Mouse (Mus musculus) urinary bladder, postnatal 14 days (tissue): ENCODE data around the gene Atl2.

ENCODE experiments used
- DNase-seq: peaks from one replicate; pipeline ENCODE4 v3.0.0; 2021; ENCODE audit warnings: low spot score

The Atl2 gene

GRCm38 (mm10) chr17:79897666-79898065 lies 1.7 kb upstream of the Atl2 start:
- no peak for DNase-seq

DNA sequence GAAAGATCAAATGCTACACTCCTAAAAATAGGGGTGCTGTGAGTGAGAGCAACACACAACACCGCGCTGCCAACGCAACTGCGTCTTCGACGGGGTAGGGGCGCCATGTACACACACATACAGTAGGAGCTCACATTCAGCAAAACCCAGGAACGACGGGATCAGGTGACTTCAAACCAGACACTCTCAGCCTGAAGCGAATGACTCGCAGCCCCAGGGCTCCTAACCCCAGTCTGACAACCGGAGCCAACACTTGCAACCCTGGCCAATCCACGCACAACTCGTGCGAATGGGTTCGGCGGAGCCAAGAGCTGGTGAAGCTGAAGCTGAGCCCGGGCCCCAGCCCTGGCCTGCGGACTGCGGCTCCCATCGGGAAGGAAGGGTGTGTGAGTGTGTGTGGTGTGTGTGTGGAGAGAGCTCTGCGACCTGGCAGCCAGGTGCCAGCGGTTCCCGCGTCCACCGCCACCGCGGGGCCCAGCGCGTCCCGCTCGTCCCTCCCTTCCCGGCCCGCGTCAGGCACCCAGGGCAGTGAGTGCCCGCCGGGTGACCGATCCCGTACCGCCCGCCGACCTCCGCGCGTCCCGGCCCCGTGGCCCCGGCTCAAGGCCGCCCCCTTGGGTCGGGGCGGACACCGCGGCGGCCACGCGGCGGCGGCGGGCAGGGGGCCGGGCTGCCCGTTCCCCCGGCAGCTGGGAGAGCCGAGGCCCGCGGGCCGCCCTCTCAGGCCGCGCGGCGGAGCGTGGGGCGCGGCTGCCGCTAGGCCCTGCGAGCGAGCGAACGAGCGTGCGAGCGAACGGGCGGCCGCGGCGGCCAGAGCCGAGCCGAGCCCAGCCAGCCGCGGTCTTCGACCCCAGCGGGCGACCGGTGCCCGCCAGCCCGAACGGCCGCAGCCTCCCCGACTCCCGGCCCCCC lies 696 bp downstream of the Atl2 start:
- peak; percentile 50 for DNase-seq

DNA sequence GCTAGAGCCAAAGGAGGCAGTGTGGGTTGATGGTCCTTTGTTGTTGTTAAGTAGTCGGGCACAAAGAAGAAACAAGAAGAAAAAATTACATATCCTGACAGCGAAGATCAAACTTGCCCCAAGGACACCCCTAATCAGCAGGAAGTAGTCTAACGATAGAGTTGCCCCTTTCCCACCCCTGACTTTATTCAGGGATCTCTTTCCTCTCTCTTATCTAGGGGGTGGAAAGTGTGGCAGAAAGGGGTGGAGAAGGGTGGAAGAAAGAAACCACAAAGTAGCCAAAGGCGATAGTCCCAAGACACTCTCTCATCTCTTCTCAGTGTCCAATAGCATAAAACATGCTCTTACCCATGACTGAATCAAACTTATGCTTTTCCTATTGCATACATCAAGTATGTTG lies 1.9 kb downstream of the Atl2 start:
- DNase-seq = no peak

- no peak for DNase-seq
Measured at GRCm38 (mm10) chr17:79891944-79892343, 4.0 kb downstream of the Atl2 start.

- no peak for DNase-seq
Measured at GRCm38 (mm10) chr17:79887926-79888325, 8.0 kb downstream of the Atl2 start.

GRCm38 (mm10) chr17:79883198-79883597 lies 12.7 kb downstream of the Atl2 start:
- no peak for DNase-seq

DNA sequence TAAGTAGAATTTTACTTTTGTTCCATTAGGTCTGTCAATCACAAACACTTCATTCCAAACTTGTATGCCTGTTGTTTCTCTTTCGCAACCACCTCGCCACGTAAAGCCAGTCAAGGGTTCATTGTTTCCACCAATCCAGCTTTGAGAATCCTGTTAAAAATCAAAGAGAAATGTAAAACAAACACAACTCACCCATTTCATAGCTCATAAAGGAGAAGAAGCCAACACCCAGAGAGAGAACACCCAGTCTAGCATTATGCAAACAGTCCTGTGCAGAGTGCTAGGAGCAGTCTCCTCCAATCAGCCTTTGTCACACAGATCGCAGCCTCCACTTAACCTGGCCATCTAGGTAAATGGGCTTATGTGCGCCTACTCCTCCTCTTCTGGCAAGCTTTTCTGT lies 30.9 kb downstream of the Atl2 start:
- no peak for DNase-seq

- DNase-seq = no peak
Measured at GRCm38 (mm10) chr17:79864503-79864902, 31.4 kb downstream of the Atl2 start.

GRCm38 (mm10) chr17:79862038-79862437 lies 33.9 kb downstream of the Atl2 start:
- DNase-seq = peak; percentile 22

DNA sequence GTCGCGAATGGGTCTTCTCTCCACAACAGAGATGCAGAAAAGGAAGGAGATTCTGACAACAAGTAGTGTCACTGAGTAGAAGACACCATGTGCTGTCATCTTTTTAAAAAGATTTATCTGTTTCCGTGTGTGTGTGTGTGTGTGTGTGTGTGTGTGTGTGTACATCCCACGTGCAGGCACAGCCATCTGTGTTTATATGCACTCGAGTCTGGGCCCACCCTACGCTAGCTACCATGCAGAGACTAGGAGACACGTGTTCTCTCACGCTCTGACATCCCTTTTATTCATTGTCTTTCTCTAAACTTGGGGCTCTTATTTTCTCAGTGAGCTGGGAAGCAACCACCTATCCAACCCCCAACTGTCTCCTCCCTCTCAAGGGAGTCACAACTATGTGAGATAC lies 40.4 kb downstream of the Atl2 start:
- DNase-seq = no peak

- DNase-seq = no peak
Measured at GRCm38 (mm10) chr17:79848385-79848784, 47.5 kb downstream of the Atl2 start.

DNA sequence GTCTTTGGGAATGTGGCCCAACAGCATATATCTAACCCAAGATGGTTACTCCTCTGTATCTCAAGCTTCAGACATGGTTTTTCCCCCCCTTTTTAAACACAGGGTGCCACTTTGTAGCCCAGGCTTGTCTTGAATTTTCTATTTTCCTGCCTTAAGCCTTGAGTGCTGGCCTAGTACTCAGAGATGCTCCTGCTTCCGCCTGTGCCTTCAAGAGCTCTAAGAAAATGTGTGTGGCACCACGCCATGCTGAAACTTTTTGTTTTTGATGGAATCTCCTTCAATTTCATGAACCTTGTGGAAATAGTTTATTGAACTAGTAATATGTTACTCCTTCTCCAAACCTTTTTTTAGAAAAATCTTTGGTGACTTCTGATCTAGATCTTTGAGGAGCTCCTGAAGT lies 49.7 kb downstream of the Atl2 start:
- DNase-seq = no peak

DNA sequence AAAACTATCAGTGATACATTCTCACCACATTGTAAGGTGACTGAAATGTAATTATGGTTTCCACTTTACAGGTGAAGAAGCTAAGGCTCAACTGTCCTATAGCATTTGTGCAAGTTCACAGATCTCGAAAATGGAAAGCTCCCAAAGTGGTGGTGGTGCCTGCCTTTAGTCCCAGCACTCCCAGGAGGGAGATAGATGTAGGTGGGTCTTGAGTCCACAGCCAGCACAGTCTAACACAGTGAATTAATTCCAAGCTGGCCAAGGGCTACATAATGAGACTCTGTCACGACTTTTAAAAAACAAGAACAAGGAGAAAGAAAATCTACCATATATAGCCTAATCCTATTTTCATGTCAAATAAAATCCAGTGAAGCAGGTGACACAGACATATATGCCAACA lies 50.2 kb downstream of the Atl2 start:
- DNase-seq = no peak

DNA sequence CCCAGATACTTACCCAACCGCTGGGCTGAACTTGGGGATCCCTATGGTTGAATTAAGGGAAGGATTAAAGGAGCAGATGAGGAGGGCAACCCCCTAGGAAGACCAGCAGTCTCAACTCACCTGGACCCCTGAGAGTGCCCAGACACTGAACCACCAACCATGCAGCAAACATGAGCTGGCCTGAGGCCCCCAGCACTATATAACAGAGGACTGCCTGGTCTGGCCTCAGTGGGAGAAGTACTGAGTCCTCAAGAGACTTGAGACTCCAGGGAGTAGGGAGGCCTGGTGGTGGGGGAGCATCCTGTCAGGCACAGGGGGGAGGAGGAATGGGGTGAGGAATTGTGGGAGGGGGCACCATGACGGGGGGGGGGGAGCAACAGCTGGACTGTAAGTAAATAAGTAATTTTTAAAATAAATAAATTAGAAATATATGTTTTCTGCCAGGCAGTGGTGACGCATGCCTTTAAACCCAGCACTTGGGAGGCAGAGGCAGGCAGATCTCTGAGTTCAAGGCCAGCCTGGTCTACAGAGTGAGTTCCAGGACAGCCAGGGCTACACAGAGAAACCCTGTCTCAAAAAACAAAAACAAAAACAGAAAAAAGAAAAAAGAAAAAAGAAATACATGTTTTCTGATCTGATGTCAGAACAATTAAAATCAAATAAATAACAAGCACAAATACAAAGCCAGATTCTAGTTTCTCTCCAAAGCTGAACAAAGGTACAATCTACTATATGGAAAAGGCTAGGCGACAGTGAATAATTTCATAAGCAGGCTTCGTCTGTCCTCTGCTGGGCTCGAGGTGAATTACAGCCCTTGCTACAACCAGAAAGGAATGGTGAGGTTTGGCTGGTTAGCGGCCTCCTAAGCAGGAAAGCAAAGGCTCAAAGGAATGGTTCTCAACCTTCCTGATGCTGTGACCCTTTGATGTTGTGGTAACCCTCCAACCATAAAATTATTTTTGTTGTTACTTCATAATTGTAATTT lies 55.4 kb downstream of the Atl2 start:
- peak; percentile 77 for DNase-seq

GRCm38 (mm10) chr17:79836978-79837377 lies 58.9 kb downstream of the Atl2 start:
- DNase-seq = no peak

GRCm38 (mm10) chr17:79835714-79836373 lies 60.1 kb downstream of the Atl2 start:
- no peak for DNase-seq

GRCm38 (mm10) chr17:79832284-79832683 lies 63.6 kb downstream of the Atl2 start:
- no peak for DNase-seq

DNA sequence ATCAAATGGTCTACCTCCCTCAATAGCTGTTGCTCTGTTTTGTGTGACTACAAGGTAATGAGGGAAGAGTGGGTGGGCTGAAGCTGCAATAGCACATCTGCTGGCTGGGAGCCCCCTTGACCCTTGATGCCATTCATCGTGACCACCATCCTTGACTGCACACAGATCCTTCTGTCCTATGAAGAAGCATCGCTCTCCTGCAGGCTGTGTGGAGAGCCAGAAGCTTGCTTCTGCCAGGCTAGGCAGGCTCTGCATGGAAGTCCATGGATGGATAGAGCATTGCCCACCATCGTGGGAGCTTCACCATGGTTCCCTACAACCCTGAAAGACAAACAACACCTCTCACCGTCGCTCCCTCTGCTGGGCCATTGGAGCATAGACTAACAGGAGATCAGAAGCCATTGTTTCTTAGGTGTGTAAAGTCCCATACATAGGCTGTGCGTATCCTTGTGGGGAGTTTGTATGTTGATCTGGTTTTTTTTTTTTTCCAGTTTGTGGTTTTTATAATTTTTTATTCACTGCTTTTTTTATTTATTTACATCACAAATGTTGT lies 69.4 kb downstream of the Atl2 start:
- no peak for DNase-seq

GRCm38 (mm10) chr17:79825241-79826030 lies 70.5 kb downstream of the Atl2 start:
- no peak for DNase-seq

GRCm38 (mm10) chr17:79824406-79824805 lies 71.5 kb downstream of the Atl2 start:
- DNase-seq = no peak

DNA sequence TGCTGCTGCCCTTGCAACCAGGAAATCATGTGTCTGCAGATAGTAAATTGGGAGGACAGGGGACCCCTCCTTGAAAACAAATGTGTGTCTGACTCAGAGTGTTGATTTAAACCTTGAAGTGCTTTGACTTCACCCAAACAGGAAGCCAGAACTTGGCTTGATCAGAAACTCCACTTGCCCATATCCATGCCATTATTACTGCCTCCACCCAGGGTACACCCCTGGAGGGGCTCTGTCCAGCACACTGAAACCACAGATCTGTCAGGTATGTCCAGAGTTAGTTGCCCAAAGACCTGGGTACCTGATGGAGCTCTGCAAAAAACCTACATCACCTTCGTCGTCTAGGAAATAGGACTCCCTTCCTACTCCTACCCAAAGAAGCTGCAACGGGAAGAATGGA lies 77.0 kb downstream of the Atl2 start:
- no peak for DNase-seq
